Mouse (Mus musculus): Measurements from ENCODE around the gene Zbtb20. TPM values are rescaled to one million over a fixed set of nuclear protein-coding genes. Genes with fewer than 3 reads are reported as not detected.

Zbtb20 gene
- polyA plus RNA-seq, 1 experiment, result 13.7 TPM

DNA sequence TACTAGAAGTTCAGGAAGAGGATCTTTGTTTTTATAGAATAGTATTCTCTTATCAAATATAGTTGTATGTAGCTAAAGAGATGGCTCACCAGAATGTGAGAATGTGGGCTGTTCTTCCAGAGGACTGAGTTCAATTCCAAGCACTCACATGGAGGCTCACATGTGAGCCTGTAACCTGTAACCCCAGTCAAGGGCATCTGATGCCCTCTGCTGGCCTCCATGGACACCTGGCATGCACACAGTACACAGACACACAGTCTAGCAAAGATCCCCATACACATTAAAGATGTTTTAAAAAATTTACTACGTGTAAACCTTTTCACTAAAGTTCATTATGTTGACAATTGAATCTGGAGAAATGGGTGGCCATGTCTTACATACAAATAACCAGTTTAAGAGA is 343.7 kb downstream of the Zbtb20 start:
- Histone ChIP-seq H3K4me1 (ENCODE audit: control insufficient read depth, insufficient read depth, low read length) (no peaks in the 10 kb centered on the region), H3K27ac (ENCODE audit: insufficient read depth, low read length) (no peak overlapping the region), H3K4me3 (ENCODE audit: insufficient read depth, low read length) (no peak overlapping the region)
- TF ChIP-seq CTCF (IDR thresholded peaks at IDR 0.05; ENCODE audit: borderline replicate concordance, insufficient read depth, low read length) (no peak), POLR2A (IDR thresholded peaks at IDR 0.05; ENCODE audit: low read depth, low read length) (no peak)

DNA sequence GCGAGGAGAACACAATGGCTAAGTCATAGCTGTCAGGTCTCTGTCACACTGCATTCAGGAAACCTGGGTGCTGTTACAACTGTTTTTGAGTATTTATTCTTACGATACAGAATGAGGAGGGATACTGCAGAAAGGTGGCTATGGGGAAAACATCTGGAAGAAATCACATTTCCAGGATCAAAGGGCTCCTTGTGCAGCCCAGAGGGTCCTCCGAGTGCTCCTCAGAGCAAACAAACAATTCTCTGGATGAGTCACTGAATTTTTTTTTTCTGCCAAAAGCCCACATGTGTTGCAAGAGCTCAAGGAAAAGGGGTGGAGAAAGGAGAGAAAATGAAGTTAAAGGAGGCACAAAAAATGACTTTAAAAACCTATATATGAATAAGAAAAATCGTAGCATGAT is 345.6 kb downstream of the Zbtb20 start:
- TF ChIP-seq CTCF (IDR thresholded peaks at IDR 0.05; ENCODE audit: borderline replicate concordance, insufficient read depth, low read length), result no peak
- TF ChIP-seq POLR2A (IDR thresholded peaks at IDR 0.05; ENCODE audit: low read depth, low read length), result no peak

DNA sequence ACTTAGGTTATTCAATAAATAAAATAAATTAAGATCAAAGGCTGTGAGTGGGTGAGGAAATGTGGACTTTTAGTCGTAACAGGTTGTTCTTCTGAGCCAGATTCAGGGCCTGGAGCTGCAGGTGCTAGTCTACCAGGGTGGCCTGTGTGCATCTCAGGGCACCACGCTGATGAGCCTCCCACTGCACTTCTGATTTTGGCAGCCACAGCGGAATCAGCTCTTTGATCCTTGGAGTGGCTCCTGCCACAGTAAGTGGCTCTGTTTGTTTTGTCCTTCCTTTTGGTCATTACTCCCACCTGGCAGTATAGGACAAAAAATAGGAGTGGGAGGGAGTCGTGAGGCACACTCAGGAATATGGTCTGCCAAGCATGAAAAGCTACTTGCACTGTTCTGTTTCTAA is 354.6 kb downstream of the Zbtb20 start:
- Histone ChIP-seq H3K4me1 (ENCODE audit: control insufficient read depth, insufficient read depth, low read length) (0 out of 2 replicates have a peak, but pooled peaks cover 2% of the 10 kb centered on the region), H3K4me3 (ENCODE audit: insufficient read depth, low read length) (no peak overlapping the region), H3K27ac (ENCODE audit: insufficient read depth, low read length) (no peak overlapping the region)
- no peak for TF ChIP-seq CTCF (IDR thresholded peaks at IDR 0.05; ENCODE audit: borderline replicate concordance, insufficient read depth, low read length)
- TF ChIP-seq POLR2A (IDR thresholded peaks at IDR 0.05; ENCODE audit: low read depth, low read length), result no peak

More for the DNA sequence above, 345.6 kb downstream of the Zbtb20 start:
- Histone ChIP-seq H3K4me1 (ENCODE audit: control insufficient read depth, insufficient read depth, low read length) (no peaks in the 10 kb centered on the region), H3K27ac (ENCODE audit: insufficient read depth, low read length) (no peak overlapping the region; the same call in 1 of the 2 replicates), H3K4me3 (ENCODE audit: insufficient read depth, low read length) (no peak overlapping the region)

DNA sequence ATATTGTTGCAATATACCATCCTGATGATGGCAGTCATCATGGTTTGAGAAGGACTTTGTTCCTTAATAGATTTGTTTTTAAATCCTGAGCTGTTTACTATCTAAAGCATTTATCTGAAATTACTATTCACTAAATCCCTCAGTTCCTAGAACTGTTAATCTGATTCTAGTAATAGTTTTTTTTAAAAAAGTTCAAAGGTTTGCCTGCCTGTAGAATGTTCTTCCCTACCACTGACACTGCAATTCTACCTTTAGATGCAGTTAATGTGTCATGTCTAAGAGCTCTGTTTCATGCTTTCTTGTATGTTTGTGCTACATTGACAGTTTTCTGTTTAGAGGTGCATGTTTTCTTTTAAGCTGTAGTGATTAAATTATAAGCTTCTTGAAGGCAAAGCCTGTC is 358.6 kb downstream of the Zbtb20 start:
- peaks cover 7% of the 10 kb centered on the region; the same call in 1 of the 2 replicates for H3K4me1 ChIP-seq (ENCODE audit: control insufficient read depth, insufficient read depth, low read length)
- TF ChIP-seq POLR2A (IDR thresholded peaks at IDR 0.05; ENCODE audit: low read depth, low read length) (no peak), CTCF (IDR thresholded peaks at IDR 0.05; ENCODE audit: borderline replicate concordance, insufficient read depth, low read length) (no peak)
- no peak overlapping the region for H3K27ac ChIP-seq (ENCODE audit: insufficient read depth, low read length)
- H3K4me3 ChIP-seq (ENCODE audit: insufficient read depth, low read length), result no peak overlapping the region

DNA sequence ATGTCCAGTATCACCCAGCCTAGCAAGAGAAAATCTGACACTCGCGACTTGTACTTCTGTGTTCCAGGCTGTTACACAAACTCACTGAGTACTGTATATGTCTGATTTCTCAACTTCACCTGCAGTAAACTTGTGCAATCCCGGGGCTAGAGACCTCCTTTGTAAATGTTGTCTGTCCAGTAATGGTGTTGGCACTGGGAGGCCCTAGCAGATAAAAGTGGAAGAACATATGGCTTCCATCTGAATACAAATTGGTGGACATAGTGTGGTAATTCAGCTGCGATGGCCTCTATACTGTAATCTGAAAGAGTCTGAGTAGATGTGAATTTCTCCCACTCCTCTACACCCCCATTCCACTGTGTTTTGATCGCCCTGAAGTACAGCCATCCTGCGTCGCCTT is 359.6 kb downstream of the Zbtb20 start:
- H3K27ac ChIP-seq (ENCODE audit: insufficient read depth, low read length), result no peak overlapping the region
- no peak for TF ChIP-seq CTCF (IDR thresholded peaks at IDR 0.05; ENCODE audit: borderline replicate concordance, insufficient read depth, low read length)
- no peak for TF ChIP-seq POLR2A (IDR thresholded peaks at IDR 0.05; ENCODE audit: low read depth, low read length)
- H3K4me3 ChIP-seq (ENCODE audit: insufficient read depth, low read length), result no peak overlapping the region
- peaks cover 7% of the 10 kb centered on the region; the same call in 1 of the 2 replicates for H3K4me1 ChIP-seq (ENCODE audit: control insufficient read depth, insufficient read depth, low read length)

DNA sequence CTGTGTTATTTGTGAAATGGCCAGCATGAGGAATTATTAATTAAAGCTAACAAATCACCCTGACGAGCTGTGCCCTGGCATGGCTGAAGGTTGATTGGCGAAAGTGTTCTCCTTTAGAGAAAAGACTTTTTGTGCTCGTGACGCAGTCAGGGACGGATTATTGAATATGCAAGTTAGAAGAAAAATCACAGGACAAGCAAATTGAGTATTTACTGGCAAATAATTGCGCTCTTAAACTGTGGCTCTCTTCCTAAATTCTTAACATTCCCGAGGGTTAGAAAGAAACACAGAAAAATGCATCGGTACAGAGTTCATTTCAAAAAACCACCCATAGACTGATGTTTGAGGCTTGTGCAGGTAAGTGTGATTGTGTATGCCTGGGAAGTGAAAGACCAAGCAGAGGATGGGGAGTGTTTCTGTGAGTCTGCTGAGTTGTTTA is 360.1 kb downstream of the Zbtb20 start:
- Histone ChIP-seq H3K27ac (ENCODE audit: insufficient read depth, low read length) (no peak overlapping the region), H3K4me3 (ENCODE audit: insufficient read depth, low read length) (no peak overlapping the region), H3K4me1 (ENCODE audit: control insufficient read depth, insufficient read depth, low read length) (peaks cover 7% of the 10 kb centered on the region; the same call in 1 of the 2 replicates)
- TF ChIP-seq CTCF (IDR thresholded peaks at IDR 0.05; ENCODE audit: borderline replicate concordance, insufficient read depth, low read length) (no peak), POLR2A (IDR thresholded peaks at IDR 0.05; ENCODE audit: low read depth, low read length) (no peak)

DNA sequence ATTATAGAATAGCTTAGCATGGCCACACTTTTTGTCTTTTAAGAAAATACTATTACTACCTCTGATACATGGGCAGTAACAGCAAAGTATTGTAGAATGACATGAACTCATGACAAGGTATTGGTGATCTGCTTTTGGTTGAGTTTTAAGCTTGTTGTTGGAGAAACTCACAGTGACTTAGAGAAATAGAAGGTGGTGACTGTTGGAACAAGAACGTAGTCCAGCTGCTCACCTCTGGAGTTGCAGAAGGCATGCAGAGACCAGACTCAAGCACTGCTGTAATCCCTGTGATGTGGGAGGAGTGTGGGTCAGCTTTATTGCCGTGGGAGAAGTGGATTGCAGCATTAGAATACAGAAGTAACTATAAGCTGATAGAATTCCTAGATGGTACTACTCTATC is 361.9 kb downstream of the Zbtb20 start:
- Histone ChIP-seq H3K27ac (ENCODE audit: insufficient read depth, low read length) (no peak overlapping the region), H3K4me1 (ENCODE audit: control insufficient read depth, insufficient read depth, low read length) (peaks cover 7% of the 10 kb centered on the region; the same call in 1 of the 2 replicates), H3K4me3 (ENCODE audit: insufficient read depth, low read length) (no peak overlapping the region)
- no peak for TF ChIP-seq POLR2A (IDR thresholded peaks at IDR 0.05; ENCODE audit: low read depth, low read length)
- no peak for TF ChIP-seq CTCF (IDR thresholded peaks at IDR 0.05; ENCODE audit: borderline replicate concordance, insufficient read depth, low read length)

DNA sequence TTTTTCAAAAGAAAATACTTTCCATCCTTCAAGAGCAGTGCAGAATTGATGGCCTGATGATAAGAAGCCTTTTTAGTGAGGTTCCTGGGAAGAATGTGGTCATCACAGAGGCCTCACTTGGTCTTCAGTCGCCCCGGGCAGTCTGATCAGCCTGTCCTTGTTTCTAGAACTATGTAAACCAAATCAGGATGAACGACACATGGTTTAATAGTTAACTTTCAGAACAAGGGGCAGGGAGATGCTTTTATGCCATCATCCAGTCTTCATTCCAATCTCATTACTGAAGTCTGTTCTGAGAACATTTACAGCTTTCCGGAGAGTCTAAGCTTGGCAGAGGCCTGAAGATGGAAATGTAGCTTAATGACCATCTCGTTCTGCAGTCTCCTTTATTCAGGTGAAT is 371.3 kb downstream of the Zbtb20 start:
- TF ChIP-seq POLR2A (IDR thresholded peaks at IDR 0.05; ENCODE audit: low read depth, low read length), result no peak
- TF ChIP-seq CTCF (IDR thresholded peaks at IDR 0.05; ENCODE audit: borderline replicate concordance, insufficient read depth, low read length), result no peak
- Histone ChIP-seq H3K4me3 (ENCODE audit: insufficient read depth, low read length) (no peak overlapping the region), H3K4me1 (ENCODE audit: control insufficient read depth, insufficient read depth, low read length) (no peaks in the 10 kb centered on the region), H3K27ac (ENCODE audit: insufficient read depth, low read length) (no peak overlapping the region)

DNA sequence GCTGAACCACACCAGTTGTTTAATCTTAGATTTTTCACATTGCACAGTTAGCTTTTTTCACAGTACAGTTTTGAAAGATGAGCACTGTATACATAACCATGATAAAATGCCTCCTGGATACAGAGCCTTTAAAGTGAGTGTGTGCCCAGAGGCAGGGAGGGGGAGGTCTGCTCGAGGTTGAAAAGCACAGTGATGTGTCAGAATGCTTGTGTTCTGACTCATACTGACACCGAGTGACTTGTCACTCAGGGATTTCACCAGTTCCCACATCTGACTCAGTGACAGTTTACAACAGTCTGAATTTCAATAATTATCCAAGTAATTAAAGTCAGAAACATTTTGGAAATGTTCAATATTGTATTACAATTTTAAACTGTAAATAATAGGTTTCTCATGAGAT is 377.4 kb downstream of the Zbtb20 start:
- H3K4me1 ChIP-seq (ENCODE audit: control insufficient read depth, insufficient read depth, low read length), result peaks cover 9% of the 10 kb centered on the region

DNA sequence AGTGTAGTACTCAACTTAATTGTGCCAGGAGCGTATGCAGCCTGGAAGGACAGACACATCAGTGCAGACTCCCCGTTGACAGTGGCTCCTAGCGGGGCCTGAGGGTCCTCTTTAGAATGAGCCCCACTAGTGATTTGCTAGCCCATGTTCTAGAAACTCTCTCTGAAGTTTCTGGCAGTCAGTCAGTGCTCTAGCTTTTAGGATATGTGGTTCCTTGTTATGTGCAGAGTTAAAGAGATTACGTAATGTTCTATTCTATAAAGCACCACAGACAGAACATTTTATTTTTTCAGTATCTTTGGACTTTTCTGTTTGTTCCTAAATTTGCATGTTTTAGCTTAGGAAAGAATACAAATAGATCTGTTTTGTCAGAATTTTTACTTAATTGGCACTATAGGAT is 378.1 kb downstream of the Zbtb20 start:
- TF ChIP-seq CTCF (IDR thresholded peaks at IDR 0.05; ENCODE audit: borderline replicate concordance, insufficient read depth, low read length), result no peak
- TF ChIP-seq POLR2A (IDR thresholded peaks at IDR 0.05; ENCODE audit: low read depth, low read length), result no peak
- Histone ChIP-seq H3K4me3 (ENCODE audit: insufficient read depth, low read length) (no peak overlapping the region), H3K4me1 (ENCODE audit: control insufficient read depth, insufficient read depth, low read length) (peaks cover 9% of the 10 kb centered on the region), H3K27ac (ENCODE audit: insufficient read depth, low read length) (no peak overlapping the region)

More for the DNA sequence above, 377.4 kb downstream of the Zbtb20 start:
- Histone ChIP-seq H3K27ac (ENCODE audit: insufficient read depth, low read length) (no peak overlapping the region), H3K4me3 (ENCODE audit: insufficient read depth, low read length) (no peak overlapping the region)
- TF ChIP-seq POLR2A (IDR thresholded peaks at IDR 0.05; ENCODE audit: low read depth, low read length) (no peak), CTCF (IDR thresholded peaks at IDR 0.05; ENCODE audit: borderline replicate concordance, insufficient read depth, low read length) (no peak)
